Mouse (Mus musculus) embryonic facial prominence, embryonic 15.5 days (tissue): Measurements from ENCODE around the gene Iqsec1. TPM values are rescaled to one million over a fixed set of nuclear protein-coding genes. Genes with fewer than 3 reads are reported as not detected.

ENCODE experiments used
- ATAC-seq: fragments of 200-750 bp; cut with Nextera tagmentation; 2 replicates; pipeline ENCODE4 v1.8.0; 2017; ENCODE audit warnings: low read depth, moderate TSS enrichment; ENCODE audit not compliant: insufficient number of reproducible peaks, low FRiP score, low TSS enrichment
- H3K27ac ChIP-seq: fragments of 300-500 bp; sonication (generic); replicated peaks from 2 replicates; pipeline ENCODE4 v1.5.1; 2015; ENCODE audit warnings: mild to moderate bottlenecking, inconsistent platforms
- H3K27me3 ChIP-seq: fragments of 300-500 bp; sonication (generic); 2 replicates; pipeline ENCODE4 v1.6.1; 2015; ENCODE audit warnings: inconsistent platforms
- H3K36me3 ChIP-seq: fragments of 300-500 bp; sonication (generic); 2 replicates; pipeline ENCODE4 v1.6.1; 2015; ENCODE audit warnings: mild to moderate bottlenecking, inconsistent platforms
- H3K4me1 ChIP-seq: fragments of 300-500 bp; sonication (generic); 2 replicates; pipeline ENCODE4 v1.6.1; 2015; ENCODE audit warnings: inconsistent platforms
- H3K4me2 ChIP-seq: fragments of 300-500 bp; sonication (generic); replicated peaks from 2 replicates; pipeline ENCODE4 v1.6.1; 2015; ENCODE audit warnings: mild to moderate bottlenecking, inconsistent platforms
- H3K4me3 ChIP-seq: fragments of 300-500 bp; sonication (generic); replicated peaks from 2 replicates; pipeline ENCODE4 v1.5.1; 2015; ENCODE audit warnings: mild to moderate bottlenecking, inconsistent platforms
- H3K9ac ChIP-seq: fragments of 300-500 bp; sonication (generic); 2 replicates; pipeline ENCODE4 v1.6.1; 2015; ENCODE audit warnings: inconsistent platforms
- H3K9me3 ChIP-seq: fragments of 300-500 bp; sonication (generic); replicated peaks from 2 replicates; pipeline ENCODE4 v1.6.1; 2016; ENCODE audit warnings: inconsistent platforms
- WGBS: fragments of 180-500 bp; shearing (Covaris S2); methylation state at CpG from one replicate; pipeline ENCODE4 v1.1.7; 2015; 5-methylcytosine and 5-hydroxymethylcytosine counted together
- polyA plus RNA-seq: library from polyadenylated mRNA; unstranded; fragments of >200 nt; fragmentation: Nextera tagmentation; extraction: Ambion mirVana; gene quantifications from 2 replicates; pipeline ENCODE4 v1.2.1, GENCODE M21; 2015

The Iqsec1 gene
- polyA plus RNA-seq, 1 experiment from 2014 or later, result 11.4 TPM

GRCm38 (mm10) chr6:90750091-90750490 is 238.4 kb downstream of the Iqsec1 start:
- no peak overlapping the region for H3K9ac ChIP-seq
- no peak overlapping the region for H3K4me3 ChIP-seq
- 49% methylated on average over 2 of the region's 2 CpGs for WGBS
- no peaks in the 10 kb centered on the region for H3K36me3 ChIP-seq
- H3K4me1 ChIP-seq, result 0 out of 2 replicates have a peak, but pooled peaks cover 16% of the 10 kb centered on the region
- ATAC-seq, result no peak
- H3K4me2 ChIP-seq, result no peak overlapping the region
- no peak overlapping the region for H3K27ac ChIP-seq
- H3K9me3 ChIP-seq, result no peaks in the 10 kb centered on the region
- H3K27me3 ChIP-seq, result no peaks in the 10 kb centered on the region

GRCm38 (mm10) chr6:90749414-90749937 is 239.0 kb downstream of the Iqsec1 start:
- Histone ChIP-seq H3K27me3 (no peaks in the 10 kb centered on the region), H3K9me3 (no peaks in the 10 kb centered on the region), H3K4me2 (no peak overlapping the region), H3K4me3 (no peak overlapping the region), H3K9ac (no peak overlapping the region), H3K4me1 (0 out of 2 replicates have a peak, but pooled peaks cover 16% of the 10 kb centered on the region), H3K27ac (no peak overlapping the region), H3K36me3 (no peaks in the 10 kb centered on the region)
- 49% methylated on average over 4 of the region's 4 CpGs for WGBS
- ATAC-seq, result no peak

- Histone ChIP-seq H3K4me3 (no peak overlapping the region), H3K9ac (no peak overlapping the region), H3K9me3 (no peaks in the 10 kb centered on the region), H3K36me3 (no peaks in the 10 kb centered on the region), H3K27ac (no peak overlapping the region), H3K4me2 (no peak overlapping the region), H3K4me1 (0 out of 2 replicates have a peak, but pooled peaks cover 16% of the 10 kb centered on the region), H3K27me3 (no peaks in the 10 kb centered on the region)
- ATAC-seq, result no peak
Observed at GRCm38 (mm10) chr6:90748976-90749375, 239.5 kb downstream of the Iqsec1 start.

- Histone ChIP-seq H3K9ac (no peak overlapping the region), H3K27ac (no peak overlapping the region), H3K27me3 (no peaks in the 10 kb centered on the region), H3K4me1 (0 out of 2 replicates have a peak, but pooled peaks cover 13% of the 10 kb centered on the region), H3K9me3 (no peaks in the 10 kb centered on the region), H3K4me2 (no peak overlapping the region), H3K36me3 (no peaks in the 10 kb centered on the region), H3K4me3 (no peak overlapping the region)
- peak; percentile 51; the same call in 1 of the 2 replicates for ATAC-seq
- WGBS, result 40% methylated on average over 3 of the region's 3 CpGs
Observed at GRCm38 (mm10) chr6:90746331-90746864, 242.1 kb downstream of the Iqsec1 start.

GRCm38 (mm10) chr6:90745401-90746198 is 242.9 kb downstream of the Iqsec1 start:
- Histone ChIP-seq H3K36me3 (no peaks in the 10 kb centered on the region), H3K4me3 (no peak overlapping the region), H3K27me3 (no peaks in the 10 kb centered on the region), H3K4me1 (0 out of 2 replicates have a peak, but pooled peaks cover 9% of the 10 kb centered on the region), H3K27ac (no peak overlapping the region), H3K9me3 (no peaks in the 10 kb centered on the region), H3K9ac (no peak overlapping the region), H3K4me2 (no peak overlapping the region)
- ATAC-seq, result no peak
- 68% methylated on average over 3 of the region's 3 CpGs for WGBS

GRCm38 (mm10) chr6:90742453-90742852 is 246.0 kb downstream of the Iqsec1 start:
- no peak overlapping the region for H3K4me3 ChIP-seq
- ATAC-seq, result no peak
- H3K4me1 ChIP-seq, result 0 out of 2 replicates have a peak, but pooled peaks cover 9% of the 10 kb centered on the region
- WGBS, result 42% methylated on average over 1 of the region's 1 CpGs
- H3K4me2 ChIP-seq, result no peak overlapping the region
- H3K9ac ChIP-seq, result no peak overlapping the region
- no peaks in the 10 kb centered on the region for H3K27me3 ChIP-seq
- H3K27ac ChIP-seq, result no peak overlapping the region
- H3K9me3 ChIP-seq, result no peaks in the 10 kb centered on the region
- no peaks in the 10 kb centered on the region for H3K36me3 ChIP-seq

- no peak overlapping the region for H3K9ac ChIP-seq
- 86% methylated on average over 5 of the region's 5 CpGs for WGBS
- no peak for ATAC-seq
Observed at GRCm38 (mm10) chr6:90741717-90742116, 246.8 kb downstream of the Iqsec1 start.

GRCm38 (mm10) chr6:90741056-90741420 is 247.4 kb downstream of the Iqsec1 start:
- H3K27me3 ChIP-seq, result no peaks in the 10 kb centered on the region
- no peak overlapping the region for H3K4me2 ChIP-seq
- no peak for ATAC-seq
- no peaks in the 10 kb centered on the region for H3K36me3 ChIP-seq
- 74% methylated on average over 4 of the region's 4 CpGs for WGBS
- H3K4me3 ChIP-seq, result no peak overlapping the region
- H3K4me1 ChIP-seq, result peaks cover 10% of the 10 kb centered on the region
- no peak overlapping the region for H3K9ac ChIP-seq
- H3K9me3 ChIP-seq, result no peaks in the 10 kb centered on the region
- H3K27ac ChIP-seq, result no peak overlapping the region

More at GRCm38 (mm10) chr6:90741717-90742116, 246.8 kb downstream of the Iqsec1 start:
- Histone ChIP-seq H3K36me3 (no peaks in the 10 kb centered on the region), H3K27me3 (no peaks in the 10 kb centered on the region), H3K4me3 (no peak overlapping the region), H3K9me3 (no peaks in the 10 kb centered on the region), H3K4me1 (peaks cover 14% of the 10 kb centered on the region), H3K4me2 (no peak overlapping the region), H3K27ac (no peak overlapping the region)

GRCm38 (mm10) chr6:90740348-90741055 is 248.0 kb downstream of the Iqsec1 start:
- WGBS, result 72% methylated on average over 4 of the region's 4 CpGs

GRCm38 (mm10) chr6:90737376-90737775 is 251.1 kb downstream of the Iqsec1 start:
- H3K4me3 ChIP-seq, result peak overlapping the region; percentile 82
- H3K36me3 ChIP-seq, result no peaks in the 10 kb centered on the region
- H3K4me2 ChIP-seq, result peak overlapping the region; percentile 94
- no peak overlapping the region for H3K9ac ChIP-seq
- no peaks in the 10 kb centered on the region for H3K27me3 ChIP-seq
- H3K4me1 ChIP-seq, result peaks cover 13% of the 10 kb centered on the region
- 1% methylated on average over 12 of the region's 12 CpGs for WGBS
- H3K9me3 ChIP-seq, result no peaks in the 10 kb centered on the region
- peak; percentile 55 for ATAC-seq
- no peak overlapping the region for H3K27ac ChIP-seq

More at GRCm38 (mm10) chr6:90740348-90741055, 248.0 kb downstream of the Iqsec1 start:
- ATAC-seq, result no peak
- Histone ChIP-seq H3K4me1 (peaks cover 13% of the 10 kb centered on the region), H3K27me3 (no peaks in the 10 kb centered on the region), H3K27ac (no peak overlapping the region), H3K36me3 (no peaks in the 10 kb centered on the region), H3K9ac (no peak overlapping the region), H3K9me3 (no peaks in the 10 kb centered on the region), H3K4me2 (no peak overlapping the region), H3K4me3 (no peak overlapping the region)

- no peaks in the 10 kb centered on the region for H3K9me3 ChIP-seq
- peak overlapping the region; percentile 94 for H3K4me2 ChIP-seq
- peak; percentile 53; the same call in 1 of the 2 replicates for ATAC-seq
- H3K9ac ChIP-seq, result peak overlapping the region; percentile 59
- 0 out of 2 replicates have a peak overlapping the region, but pooled peaks have one; percentile 17 for H3K27ac ChIP-seq
- H3K36me3 ChIP-seq, result no peaks in the 10 kb centered on the region
- no peaks in the 10 kb centered on the region for H3K27me3 ChIP-seq
- H3K4me1 ChIP-seq, result peaks cover 13% of the 10 kb centered on the region
- H3K4me3 ChIP-seq, result peak overlapping the region; percentile 82
- under 1% methylated on average over 41 of the region's 52 CpGs for WGBS
Observed at GRCm38 (mm10) chr6:90736691-90737245, 251.7 kb downstream of the Iqsec1 start.
